Comparison of ENCODE assay signal across 10 mouse cellular contexts in genomic region chr16:90656571-90657011, GRCm38 (mm10).
DNase-seq lines count a peak whose midpoint lies in the region; ATAC-seq and TF ChIP-seq lines count a peak whose summit lies in the region.
"Had no signal": no experiment of that assay in that cellular context is flagged by ENCODE, and none has a peak within 500 bp of the region (broad histone marks: within the 10 kb centered on the region; RNA-seq: fewer than 3 reads in every experiment).

No protein-coding gene starts in this region.

- ATAC-seq in stomach, embryonic 15.5 days (ENCODE audit: insufficient read depth, low FRiP score, low read depth): no peak
- ATAC-seq in stomach, postnatal 0 days (ENCODE audit: low FRiP score, low TSS enrichment): no peak
- ATAC-seq in hindbrain, embryonic 12.5 days (ENCODE audit: low FRiP score): peak; percentile 92
- peak; percentile 75 for ATAC-seq in limb, embryonic 12.5 days (ENCODE audit: insufficient number of reproducible peaks, insufficient read depth, low FRiP score, low TSS enrichment, low read depth)

- 0 out of 2 replicates have a peak overlapping the region, but pooled peaks have one; percentile 8 for H3K4me2 ChIP-seq in stomach, embryonic 15.5 days
- no peak overlapping the region for H3K4me2 ChIP-seq in stomach, postnatal 0 days (replicated peaks; ENCODE audit: low read depth)
- H3K4me2 ChIP-seq in hindbrain, embryonic 12.5 days (replicated peaks): peak overlapping the region; percentile 26; the same call in 1 of the 2 replicates
- H3K4me2 ChIP-seq in limb, embryonic 12.5 days: peak overlapping the region; percentile 25; the same call in 1 of the 2 replicates

- 30% methylated on average over 16 of the region's 16 CpGs for WGBS in stomach, embryonic 15.5 days
- WGBS in stomach, postnatal 0 days: 41% methylated on average over 16 of the region's 16 CpGs
- 23% methylated on average over 16 of the region's 16 CpGs for WGBS in hindbrain, embryonic 12.5 days
- 11% methylated on average over 16 of the region's 16 CpGs for WGBS in limb, embryonic 12.5 days

- no peaks in the 10 kb centered on the region for H3K9me3 ChIP-seq in stomach, embryonic 15.5 days
- H3K9me3 ChIP-seq in stomach, postnatal 0 days (ENCODE audit: control insufficient read depth, low read length): no peaks in the 10 kb centered on the region
- no peaks in the 10 kb centered on the region for H3K9me3 ChIP-seq in hindbrain, embryonic 12.5 days (replicated peaks)
- H3K9me3 ChIP-seq in limb, embryonic 12.5 days: no peaks in the 10 kb centered on the region

- TF ChIP-seq EP300 in stomach, postnatal 0 days (optimal IDR thresholded peaks at IDR 0.05): no peak

- H3K4me1 ChIP-seq in stomach, embryonic 15.5 days: peaks cover 6% of the 10 kb centered on the region; the same call in 1 of the 2 replicates
- no peaks in the 10 kb centered on the region for H3K4me1 ChIP-seq in stomach, postnatal 0 days (replicated peaks; ENCODE audit: control insufficient read depth, insufficient read depth)
- peaks cover 12% of the 10 kb centered on the region for H3K4me1 ChIP-seq in hindbrain, embryonic 12.5 days
- H3K4me1 ChIP-seq in limb, embryonic 12.5 days (replicated peaks): peaks cover 9% of the 10 kb centered on the region

- DNase-seq in stomach, postnatal 0 days (ENCODE audit: low spot score): no peak
- DNase-seq in frontal cortex, postnatal 10 days (ENCODE audit: low spot score in 2 of 2): no peak
- no peak for DNase-seq in urinary bladder, postnatal 10 days (ENCODE audit: low spot score)
- no peak for DNase-seq in spleen, postnatal 10 days (ENCODE audit: low spot score in 2 of 2)
- DNase-seq in thymus, adult 18-20 months: no peak
- DNase-seq: heart, postnatal 14 days had no signal

- no peak overlapping the region for H3K9ac ChIP-seq in stomach, embryonic 15.5 days
- no peak overlapping the region for H3K9ac ChIP-seq in stomach, postnatal 0 days (ENCODE audit: low read length)
- no peak overlapping the region for H3K9ac ChIP-seq in hindbrain, embryonic 12.5 days
- H3K9ac ChIP-seq in limb, embryonic 12.5 days (replicated peaks): no peak overlapping the region

- no peaks in the 10 kb centered on the region for H3K36me3 ChIP-seq in stomach, embryonic 15.5 days
- no peaks in the 10 kb centered on the region for H3K36me3 ChIP-seq in stomach, postnatal 0 days (ENCODE audit: control insufficient read depth, insufficient read depth, low read length)
- H3K36me3 ChIP-seq in hindbrain, embryonic 12.5 days: no peaks in the 10 kb centered on the region
- H3K36me3 ChIP-seq in limb, embryonic 12.5 days: no peaks in the 10 kb centered on the region

- H3K27me3 ChIP-seq in stomach, embryonic 15.5 days (replicated peaks): no peaks in the 10 kb centered on the region
- no peaks in the 10 kb centered on the region for H3K27me3 ChIP-seq in stomach, postnatal 0 days (ENCODE audit: control insufficient read depth, insufficient read depth, low read length)
- H3K27me3 ChIP-seq in hindbrain, embryonic 12.5 days: 0 out of 2 replicates have a peak, but pooled peaks cover 4% of the 10 kb centered on the region
- no peaks in the 10 kb centered on the region for H3K27me3 ChIP-seq in limb, embryonic 12.5 days

- no peak overlapping the region for H3K4me3 ChIP-seq in stomach, embryonic 15.5 days (replicated peaks)
- no peak overlapping the region for H3K4me3 ChIP-seq in stomach, postnatal 0 days (ENCODE audit: low read depth, low read length)
- H3K4me3 ChIP-seq in hindbrain, embryonic 12.5 days: no peak overlapping the region
- no peak overlapping the region for H3K4me3 ChIP-seq in limb, embryonic 12.5 days (replicated peaks)
- H3K4me3 ChIP-seq: myocyte had no signal

- H3K27ac ChIP-seq in stomach, embryonic 15.5 days: no peak overlapping the region
- H3K27ac ChIP-seq in stomach, postnatal 0 days (replicated peaks): no peak overlapping the region
- H3K27ac ChIP-seq in hindbrain, embryonic 12.5 days: peak overlapping the region; percentile 66
- peak overlapping the region; percentile 62 for H3K27ac ChIP-seq in limb, embryonic 12.5 days

- no peak for TF ChIP-seq CTCF in stomach, postnatal 0 days (IDR thresholded peaks at IDR 0.05; ENCODE audit: low read depth)

Comparison
In these comparisons a context has a peak if more than half of its experiments do, and no peak if none do; other contexts are left out.
1. ATAC-seq: peak in hindbrain, embryonic 12.5 days (single experiment) and limb, embryonic 12.5 days (single experiment); none in stomach, embryonic 15.5 days (single experiment) and stomach, postnatal 0 days (single experiment).
2. H3K27ac ChIP-seq: peak in hindbrain, embryonic 12.5 days (single experiment) and limb, embryonic 12.5 days (single experiment); none in stomach, embryonic 15.5 days (single experiment) and stomach, postnatal 0 days (single experiment).